In genomic region chr13:47778218-47779009, GRCm38 (mm10) we compare ENCODE assay signal across 13 mouse cellular contexts.
A peak's percentile ranks its signal among the peaks of the same experiment; 100 is the strongest.
DNase-seq lines count a peak whose midpoint lies in the region; ATAC-seq and TF ChIP-seq lines count a peak whose summit lies in the region.
"Had no signal": no experiment of that assay in that cellular context is flagged by ENCODE, and none has a peak within 500 bp of the region (broad histone marks: within the 10 kb centered on the region; RNA-seq: fewer than 3 reads in every experiment).

No protein-coding gene starts in this region.

- H3K9me3 ChIP-seq in neural tube, embryonic 12.5 days = no peaks in the 10 kb centered on the region
- no peaks in the 10 kb centered on the region for H3K9me3 ChIP-seq in hindbrain, embryonic 14.5 days (ENCODE audit: control insufficient read depth, low read length)
- no peaks in the 10 kb centered on the region for H3K9me3 ChIP-seq in midbrain, embryonic 10.5 days (replicated peaks)
- no peaks in the 10 kb centered on the region for H3K9me3 ChIP-seq in stomach, postnatal 0 days (ENCODE audit: control insufficient read depth, low read length)
- H3K9me3 ChIP-seq: embryonic facial prominence, embryonic 13.5 days had no signal

- H3K27ac ChIP-seq in neural tube, embryonic 12.5 days = no peak overlapping the region
- peak overlapping the region; percentile 69 for H3K27ac ChIP-seq in hindbrain, embryonic 14.5 days
- peak overlapping the region; percentile 57; the same call in 1 of the 2 replicates for H3K27ac ChIP-seq in midbrain, embryonic 10.5 days (replicated peaks)
- 0 out of 2 replicates have a peak overlapping the region, but pooled peaks have one; percentile 18 for H3K27ac ChIP-seq in stomach, postnatal 0 days (replicated peaks)

- no peak overlapping the region for H3K9ac ChIP-seq in neural tube, embryonic 12.5 days
- no peak overlapping the region; the same call in 1 of the 2 replicates for H3K9ac ChIP-seq in hindbrain, embryonic 14.5 days
- H3K9ac ChIP-seq in stomach, postnatal 0 days (ENCODE audit: low read length) = no peak overlapping the region
- H3K9ac ChIP-seq: embryonic facial prominence, embryonic 13.5 days had no signal

- peaks cover 11% of the 10 kb centered on the region for H3K4me1 ChIP-seq in neural tube, embryonic 12.5 days
- H3K4me1 ChIP-seq in hindbrain, embryonic 14.5 days (replicated peaks; ENCODE audit: control insufficient read depth, insufficient read depth, low read length) = peaks cover 7% of the 10 kb centered on the region
- H3K4me1 ChIP-seq in midbrain, embryonic 10.5 days = peaks cover 21% of the 10 kb centered on the region
- H3K4me1 ChIP-seq in stomach, postnatal 0 days (replicated peaks; ENCODE audit: control insufficient read depth, insufficient read depth) = no peaks in the 10 kb centered on the region

- intact Hi-C loops in heart, postnatal 14 days (cut with DNase I) = no loop called here

- H3K27me3 ChIP-seq in neural tube, embryonic 12.5 days (replicated peaks) = no peaks in the 10 kb centered on the region
- no peaks in the 10 kb centered on the region for H3K27me3 ChIP-seq in hindbrain, embryonic 14.5 days (ENCODE audit: control insufficient read depth, insufficient read depth, low read length)
- no peaks in the 10 kb centered on the region for H3K27me3 ChIP-seq in midbrain, embryonic 10.5 days (ENCODE audit: low read depth, poor library complexity, severe bottlenecking)
- no peaks in the 10 kb centered on the region for H3K27me3 ChIP-seq in stomach, postnatal 0 days (ENCODE audit: control insufficient read depth, insufficient read depth, low read length)
- H3K27me3 ChIP-seq: embryonic facial prominence, embryonic 13.5 days had no signal

- no peak overlapping the region for H3K4me2 ChIP-seq in neural tube, embryonic 12.5 days (replicated peaks)
- no peak overlapping the region for H3K4me2 ChIP-seq in hindbrain, embryonic 14.5 days (replicated peaks)
- no peak overlapping the region for H3K4me2 ChIP-seq in stomach, postnatal 0 days (replicated peaks; ENCODE audit: low read depth)

- H3K4me3 ChIP-seq in neural tube, embryonic 12.5 days = no peak overlapping the region
- no peak overlapping the region for H3K4me3 ChIP-seq in hindbrain, embryonic 14.5 days (replicated peaks; ENCODE audit: low read length)
- H3K4me3 ChIP-seq in midbrain, embryonic 10.5 days = no peak overlapping the region
- H3K4me3 ChIP-seq in stomach, postnatal 0 days (ENCODE audit: low read depth, low read length) = no peak overlapping the region
- H3K4me3 ChIP-seq: embryonic facial prominence, embryonic 13.5 days had no signal

- H3K36me3 ChIP-seq in neural tube, embryonic 12.5 days = no peaks in the 10 kb centered on the region
- H3K36me3 ChIP-seq in hindbrain, embryonic 14.5 days (replicated peaks; ENCODE audit: control insufficient read depth, insufficient read depth) = no peaks in the 10 kb centered on the region
- no peaks in the 10 kb centered on the region for H3K36me3 ChIP-seq in midbrain, embryonic 10.5 days
- no peaks in the 10 kb centered on the region for H3K36me3 ChIP-seq in stomach, postnatal 0 days (ENCODE audit: control insufficient read depth, insufficient read depth, low read length)
- H3K36me3 ChIP-seq: embryonic facial prominence, embryonic 13.5 days had no signal

- no peak for DNase-seq in neural tube, embryonic 10.5 days (ENCODE audit: extremely low spot score, low spot score)
- DNase-seq in hindbrain, embryonic 14.5 days (ENCODE audit: low spot score) = peak; percentile 44
- no peak for DNase-seq in midbrain, embryonic 10.5 days (ENCODE audit: low spot score)
- DNase-seq in stomach, postnatal 0 days (ENCODE audit: low spot score) = no peak
- no peak for DNase-seq in heart, postnatal 14 days
- DNase-seq in lung, postnatal 10 days = no peak
- DNase-seq in urinary bladder, postnatal 36 days (ENCODE audit: low spot score in 2 of 2) = no peak
- DNase-seq: cerebellum, adult 9-10 months; gastrocnemius, postnatal 25 days; lung, adult 18-20 months; thymus, postnatal 4 days had no signal

- no peak for TF ChIP-seq CTCF in stomach, postnatal 0 days (IDR thresholded peaks at IDR 0.05; ENCODE audit: low read depth)

- no peak for TF ChIP-seq EP300 in stomach, postnatal 0 days (optimal IDR thresholded peaks at IDR 0.05)

- peak; percentile 48; the same call in 1 of the 2 replicates for ATAC-seq in neural tube, embryonic 12.5 days (ENCODE audit: low FRiP score, low read depth)
- no peak for ATAC-seq in hindbrain, embryonic 14.5 days (ENCODE audit: low FRiP score)
- no peak for ATAC-seq in stomach, postnatal 0 days (ENCODE audit: low FRiP score, low TSS enrichment)

- whole genome bisulfite sequencing in neural tube, embryonic 12.5 days = 46% methylated on average over 12 of the region's 14 CpGs
- 38% methylated on average over 12 of the region's 14 CpGs for WGBS in hindbrain, embryonic 14.5 days
- WGBS in midbrain, embryonic 10.5 days = 74% methylated on average over 11 of the region's 14 CpGs
- WGBS in stomach, postnatal 0 days = 48% methylated on average over 11 of the region's 14 CpGs
